Mouse (Mus musculus) c-Kit-positive CD71-positive TER-119-positive erythroid progenitor cells, embryonic 14.5 days (primary cell): ENCODE data around the gene Slc25a34.

ENCODE experiments used
- DNase-seq: peaks from one replicate; pipeline ENCODE4 v3.0.0-alpha.2; 2013; ENCODE audit warnings: low spot score

Gene Slc25a34

DNA sequence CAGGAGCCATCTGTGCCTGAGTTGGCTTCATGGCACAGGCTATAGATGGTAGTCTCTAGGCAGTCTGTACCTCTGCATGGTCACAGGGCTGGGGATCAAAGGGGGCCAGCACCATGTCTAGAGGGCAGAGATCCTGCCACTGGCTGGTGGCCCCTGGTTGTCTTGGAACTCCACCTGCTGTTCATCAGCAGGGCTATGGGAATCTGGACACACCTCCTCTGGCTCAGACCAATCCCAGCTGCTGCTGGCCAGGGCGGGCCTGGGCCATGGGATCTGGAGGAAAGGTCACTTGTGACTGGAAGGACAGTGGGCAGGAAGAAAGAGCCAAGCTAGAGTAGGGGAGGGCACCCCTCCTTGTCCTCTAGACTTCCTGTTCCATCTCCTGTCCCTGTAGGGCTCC lies at the start of gene Slc25a34:
Slc25a34 (minus strand) TSS at position 156 of the 400 bp plus-strand sequence.
- no peak for DNase-seq

GRCm38 (mm10) chr4:141672325-141672724 lies 48.7 kb upstream of the Slc25a34 start:
- DNase-seq = no peak

DNA sequence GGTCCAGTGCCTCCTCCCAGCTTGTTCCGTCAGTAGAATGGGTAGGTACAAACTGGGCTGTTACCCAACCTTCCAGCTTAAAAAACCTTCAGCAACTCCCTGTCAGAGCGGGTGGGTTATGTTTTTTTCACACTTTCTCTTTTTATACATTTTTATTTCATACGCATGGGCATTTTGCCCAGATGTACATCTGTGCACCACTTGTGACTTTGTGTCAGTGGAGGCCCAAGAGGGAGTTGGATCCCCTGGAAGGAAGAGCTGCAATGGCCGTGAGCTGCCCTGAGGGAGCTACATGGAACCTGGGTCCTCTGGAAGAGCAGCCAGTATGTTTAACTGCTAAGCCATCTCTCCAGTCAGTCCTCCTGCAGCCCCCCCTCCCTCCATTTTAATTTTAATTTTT lies 47.8 kb upstream of the Slc25a34 start:
- no peak for DNase-seq

DNA sequence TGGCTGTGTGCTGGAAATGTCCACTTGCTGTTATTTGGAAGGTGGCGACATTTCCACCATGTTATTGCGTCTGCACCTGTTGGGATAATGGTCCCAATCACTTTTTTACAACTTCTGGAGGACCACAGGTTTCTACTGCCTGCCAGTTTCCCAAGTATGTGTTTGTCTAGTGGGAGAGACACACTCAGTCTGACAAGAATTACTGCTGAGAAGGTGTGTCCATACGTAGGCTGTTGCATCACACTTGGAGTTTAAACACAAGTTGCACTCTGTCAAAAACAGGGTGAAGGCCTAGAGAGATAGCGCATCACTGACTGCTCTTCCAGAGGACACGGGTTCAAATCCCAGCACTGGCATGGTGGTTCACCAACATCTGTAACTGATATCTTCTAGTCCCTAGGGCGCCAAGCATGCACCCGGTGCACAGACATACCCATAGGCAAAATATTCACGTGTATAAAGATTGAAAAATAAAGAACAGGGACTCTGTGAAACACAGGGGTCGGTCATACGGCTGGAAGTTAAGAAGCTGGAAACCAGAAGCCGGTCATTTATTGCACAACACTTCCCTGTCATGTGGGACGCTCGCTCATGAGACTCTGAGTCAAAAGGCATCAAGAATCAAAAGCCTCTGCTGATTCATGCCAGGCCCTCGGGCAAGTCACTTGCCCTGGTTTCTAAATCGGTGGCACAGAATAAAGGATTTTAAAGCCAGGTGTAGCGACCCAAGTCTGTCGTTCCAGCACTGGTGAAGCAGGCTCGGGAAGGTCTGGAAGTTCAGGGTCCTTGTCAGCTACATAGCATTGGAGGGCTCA lies 46.5 kb upstream of the Slc25a34 start:
- DNase-seq = no peak

GRCm38 (mm10) chr4:141664799-141665198 lies 41.2 kb upstream of the Slc25a34 start, which contains the start of gene Plekhm2:
TSS of gene Plekhm2 (minus strand) at chr4:141664899.
- no peak for DNase-seq

GRCm38 (mm10) chr4:141664011-141664745 lies 40.6 kb upstream of the Slc25a34 start:
- peak; percentile 50 for DNase-seq

GRCm38 (mm10) chr4:141663122-141663931 lies 39.7 kb upstream of the Slc25a34 start:
- no peak for DNase-seq

- DNase-seq = no peak
Observed at GRCm38 (mm10) chr4:141660884-141661283, 37.3 kb upstream of the Slc25a34 start.

DNA sequence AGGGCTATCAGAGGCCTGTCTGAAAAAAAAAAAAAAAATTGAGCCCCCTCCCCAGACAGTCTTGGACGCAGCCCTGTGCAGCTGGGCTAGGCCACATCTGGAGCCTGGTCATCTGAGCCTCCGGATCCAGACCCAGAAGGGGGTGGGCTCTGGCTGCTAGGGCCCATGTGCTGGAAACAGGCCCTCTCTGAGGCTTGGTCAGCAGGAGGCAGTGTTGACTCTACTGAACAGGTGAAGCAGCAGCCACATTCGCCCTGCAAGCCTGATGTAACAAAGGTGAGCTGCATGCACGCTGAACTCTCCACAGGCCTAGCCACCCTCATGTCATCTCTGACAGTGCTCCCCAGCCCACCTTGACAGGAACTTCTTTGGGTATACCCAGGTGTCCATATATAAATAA lies 36.1 kb upstream of the Slc25a34 start:
- no peak for DNase-seq

DNA sequence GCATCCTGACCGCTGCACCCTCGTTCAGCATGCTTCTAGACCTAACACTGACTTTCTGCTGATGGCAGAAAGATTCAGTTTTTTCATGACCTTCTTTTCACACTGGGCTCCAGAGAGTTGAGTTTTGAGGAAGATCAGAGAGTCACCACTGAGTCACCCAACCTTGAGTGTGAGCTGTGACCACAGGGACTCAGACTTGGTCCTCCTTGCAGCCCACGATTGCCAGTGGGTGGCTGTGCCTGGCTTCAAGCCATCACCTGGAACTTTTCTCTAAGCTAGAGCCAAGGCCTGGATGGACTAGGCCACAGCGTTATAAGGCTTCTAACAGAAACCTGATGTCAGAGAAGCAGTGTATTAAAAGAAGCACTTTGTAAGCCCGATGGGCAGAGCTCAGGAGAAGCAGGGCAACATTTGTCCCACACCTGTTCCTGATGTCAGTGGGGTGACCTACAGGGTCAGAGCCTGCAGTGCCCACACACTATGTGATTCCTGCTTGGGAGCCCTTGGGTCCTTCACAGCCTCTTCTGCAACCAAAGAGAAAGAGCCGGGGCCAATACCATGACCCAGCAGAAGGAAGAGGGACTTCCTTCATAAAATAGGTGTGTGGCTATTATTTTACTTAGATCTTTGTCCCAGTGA lies 35.3 kb upstream of the Slc25a34 start:
- DNase-seq = no peak

GRCm38 (mm10) chr4:141656932-141657331 lies 33.3 kb upstream of the Slc25a34 start:
- no peak for DNase-seq

GRCm38 (mm10) chr4:141655908-141656608 lies 32.4 kb upstream of the Slc25a34 start:
- no peak for DNase-seq

DNA sequence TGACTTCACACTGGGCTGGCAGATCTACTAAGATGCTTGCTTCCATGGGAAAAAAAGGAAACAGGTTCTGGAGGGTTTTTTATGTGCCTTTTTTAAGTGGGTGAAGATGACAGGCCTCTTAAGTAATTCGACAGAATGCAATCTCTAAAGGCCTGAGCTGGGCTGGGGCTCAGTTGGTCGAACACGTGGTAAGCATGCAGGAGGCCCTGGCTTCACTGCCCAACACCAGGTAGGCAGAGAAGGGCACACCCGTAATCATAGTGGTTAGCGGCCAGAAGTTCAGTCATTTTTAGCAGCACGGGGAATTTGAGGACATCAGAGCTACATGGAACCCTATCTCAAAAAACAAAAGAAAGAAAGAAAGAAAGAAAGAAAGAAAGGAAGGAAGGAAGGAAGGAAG lies 30.9 kb upstream of the Slc25a34 start:
- DNase-seq = no peak

DNA sequence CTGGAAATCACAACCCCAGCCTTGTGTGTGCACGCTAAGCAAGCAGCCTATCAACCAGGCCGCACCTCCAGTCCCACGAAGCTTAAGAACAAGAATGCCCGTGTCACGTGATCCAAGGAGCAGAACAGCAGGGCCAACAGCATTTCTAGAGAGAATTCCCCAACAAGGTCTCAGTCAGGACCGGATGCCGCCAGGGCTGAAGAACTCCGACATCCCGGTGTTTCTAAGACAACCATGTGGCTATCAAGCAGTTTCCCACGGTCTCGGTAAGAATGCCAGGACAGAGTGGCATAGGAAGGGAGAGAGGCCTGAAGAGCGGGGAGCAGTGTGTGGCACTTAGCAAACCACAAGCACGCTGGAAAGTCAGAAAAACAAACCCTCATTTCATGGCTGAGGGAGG lies 30.2 kb upstream of the Slc25a34 start:
- no peak for DNase-seq

GRCm38 (mm10) chr4:141653044-141653443 lies 29.4 kb upstream of the Slc25a34 start:
- no peak for DNase-seq

DNA sequence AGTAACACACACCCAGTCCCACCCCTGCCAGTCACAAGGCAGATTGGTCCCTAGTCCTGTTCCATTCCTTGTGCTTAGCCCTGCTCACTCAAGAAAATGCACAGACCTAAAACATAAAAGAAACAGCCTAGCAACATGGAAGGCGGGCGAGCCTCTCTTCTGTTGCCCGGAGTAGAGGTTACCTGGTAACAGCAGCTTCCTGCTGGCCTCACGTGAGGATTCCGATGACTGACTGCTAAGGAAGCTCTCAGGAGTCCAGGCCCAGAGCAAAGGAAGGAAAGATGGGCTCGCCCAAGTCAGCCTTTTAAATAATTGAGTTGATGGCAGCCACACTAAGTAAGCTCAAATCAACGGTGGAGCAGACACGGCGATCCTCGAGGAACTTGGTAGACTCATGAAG lies 28.3 kb upstream of the Slc25a34 start:
- DNase-seq = no peak

DNA sequence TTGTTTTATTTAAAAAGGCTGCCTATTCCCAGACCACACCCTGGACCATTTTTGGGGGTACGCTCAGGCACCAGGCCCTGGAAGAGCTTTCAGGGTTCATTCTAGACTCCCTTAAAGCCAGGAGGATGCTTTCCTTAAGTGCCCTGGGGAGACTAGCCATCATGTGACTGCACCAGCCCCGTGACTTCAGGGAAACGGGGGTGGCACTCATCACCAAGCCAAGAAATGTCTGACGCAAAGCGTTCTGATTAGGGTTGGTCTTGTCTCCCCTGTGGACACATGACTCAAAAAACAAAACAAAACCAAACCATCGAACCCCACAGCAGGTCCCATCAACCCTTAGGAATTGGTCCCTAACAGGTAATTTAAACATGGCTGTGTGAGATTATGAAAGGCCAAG lies 27.7 kb upstream of the Slc25a34 start:
- DNase-seq = no peak

GRCm38 (mm10) chr4:141649244-141649643 lies 25.6 kb upstream of the Slc25a34 start:
- no peak for DNase-seq

GRCm38 (mm10) chr4:141648262-141648661 lies 24.6 kb upstream of the Slc25a34 start:
- no peak for DNase-seq

DNA sequence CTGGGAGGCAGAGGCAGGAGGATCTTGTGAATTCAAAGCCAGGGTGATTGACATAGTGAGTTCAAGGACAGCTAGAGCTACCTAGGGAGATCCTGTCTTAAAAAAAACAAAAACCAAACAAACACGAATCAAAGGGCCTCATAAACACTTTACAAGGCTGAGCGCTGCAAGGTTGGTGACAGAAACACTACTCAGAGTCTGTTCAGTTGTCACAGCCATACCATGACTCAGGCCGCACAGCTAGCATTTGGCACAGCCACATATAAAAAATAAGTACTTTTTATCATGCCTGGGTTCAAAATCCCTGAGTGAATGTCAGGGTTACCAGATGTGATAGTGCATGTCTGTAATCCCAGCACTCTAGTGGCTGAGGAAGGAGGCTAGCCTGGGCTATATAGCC lies 23.6 kb upstream of the Slc25a34 start:
- no peak for DNase-seq

DNA sequence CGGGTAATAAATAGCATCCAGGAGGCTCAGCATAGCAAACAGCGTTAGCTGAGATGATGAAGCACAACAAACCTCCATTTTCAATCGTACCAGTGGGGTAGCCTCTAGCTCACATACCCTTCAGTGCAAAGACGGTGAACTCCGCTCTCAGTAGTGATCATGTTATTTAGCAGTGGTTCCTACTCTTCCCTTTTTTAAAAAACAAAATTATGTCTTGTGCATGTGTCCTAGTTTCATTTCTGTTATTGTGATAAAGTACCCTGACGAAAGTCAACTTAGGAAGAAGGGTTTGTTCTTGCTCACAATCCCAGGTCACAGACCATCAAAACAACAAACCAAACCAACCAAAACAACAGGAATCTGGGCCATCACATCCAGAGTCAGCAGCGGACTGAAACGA lies 22.4 kb upstream of the Slc25a34 start:
- DNase-seq = no peak
